Mouse (Mus musculus): ENCODE measurements around the gene Mgat4b.

The Mgat4b gene

GRCm38 (mm10) chr11:50226406-50226805, 15.7 kb downstream of the Mgat4b start:
- DNase-seq, result no peak

GRCm38 (mm10) chr11:50227226-50227625, 16.5 kb downstream of the Mgat4b start:
- no peak for DNase-seq

GRCm38 (mm10) chr11:50227736-50228135, 17.0 kb downstream of the Mgat4b start:
- DNase-seq, result no peak

GRCm38 (mm10) chr11:50228772-50229171, 18.1 kb downstream of the Mgat4b start:
- no peak for DNase-seq

- no peak for DNase-seq
Measured at GRCm38 (mm10) chr11:50229252-50229910, 18.7 kb downstream of the Mgat4b start.

GRCm38 (mm10) chr11:50230481-50231304, 20.0 kb downstream of the Mgat4b start:
- DNase-seq, result peak in 1 of 2 experiments; percentile 37

GRCm38 (mm10) chr11:50231411-50231810, 20.7 kb downstream of the Mgat4b start:
- DNase-seq, result peak; percentile 50 to 51

GRCm38 (mm10) chr11:50233022-50233421, 22.3 kb downstream of the Mgat4b start:
- no peak for DNase-seq

- no peak for DNase-seq
Measured at GRCm38 (mm10) chr11:50233993-50234392, 23.3 kb downstream of the Mgat4b start.

GRCm38 (mm10) chr11:50234606-50235005, 23.9 kb downstream of the Mgat4b start:
- DNase-seq, result no peak

GRCm38 (mm10) chr11:50236540-50236936, 25.8 kb downstream of the Mgat4b start:
- DNase-seq, result peak; percentile 91

GRCm38 (mm10) chr11:50236937-50237835, 26.5 kb downstream of the Mgat4b start:
- DNase-seq, result no peak

GRCm38 (mm10) chr11:50238324-50238723, 27.6 kb downstream of the Mgat4b start, which contains the start of gene Ltc4s:
Gene Ltc4s, minus strand, starts transcription at chr11:50238616.
- DNase-seq, result no peak

- no peak for DNase-seq
Measured at GRCm38 (mm10) chr11:50238821-50239791, 28.4 kb downstream of the Mgat4b start.

GRCm38 (mm10) chr11:50240235-50240911, 29.7 kb downstream of the Mgat4b start:
- DNase-seq, result no peak

- DNase-seq, result no peak
Measured at GRCm38 (mm10) chr11:50243926-50244325, 33.2 kb downstream of the Mgat4b start.

- no peak for DNase-seq
Measured at GRCm38 (mm10) chr11:50245269-50245668, 34.6 kb downstream of the Mgat4b start.

- no peak for DNase-seq
Measured at GRCm38 (mm10) chr11:50248473-50249171, 37.9 kb downstream of the Mgat4b start.

- DNase-seq, result no peak
Measured at GRCm38 (mm10) chr11:50252166-50252565, 41.5 kb downstream of the Mgat4b start.

- DNase-seq, result no peak
Measured at GRCm38 (mm10) chr11:50252684-50253265, 42.1 kb downstream of the Mgat4b start.

Data from thymus, postnatal 36 days (tissue).